Mouse (Mus musculus) spleen, adult 2 months (tissue): ENCODE results near the gene 2700081O15Rik.

Source experiments
- CTCF ChIP-seq: fragments of 200-500 bp; IDR thresholded peaks from 2 replicates; pipeline ENCODE4 v1.5.1; 2011; ENCODE audit warnings: mild to moderate bottlenecking, inconsistent platforms; ENCODE audit not compliant: insufficient read depth, insufficient read length, insufficient replicate concordance; ENCODE audit errors: extremely low read depth
- POLR2A ChIP-seq: fragments of 200-500 bp; IDR thresholded peaks from 2 replicates; pipeline ENCODE4 v1.6.1; 2011; ENCODE audit warnings: low read depth, low read length, inconsistent platforms

GRCm38 (mm10) chr19:7420108-7420507 lies 2.7 kb downstream of the 2700081O15Rik start:
- TF ChIP-seq CTCF (no peak), POLR2A (no peak)
